In the genomic region with DNA sequence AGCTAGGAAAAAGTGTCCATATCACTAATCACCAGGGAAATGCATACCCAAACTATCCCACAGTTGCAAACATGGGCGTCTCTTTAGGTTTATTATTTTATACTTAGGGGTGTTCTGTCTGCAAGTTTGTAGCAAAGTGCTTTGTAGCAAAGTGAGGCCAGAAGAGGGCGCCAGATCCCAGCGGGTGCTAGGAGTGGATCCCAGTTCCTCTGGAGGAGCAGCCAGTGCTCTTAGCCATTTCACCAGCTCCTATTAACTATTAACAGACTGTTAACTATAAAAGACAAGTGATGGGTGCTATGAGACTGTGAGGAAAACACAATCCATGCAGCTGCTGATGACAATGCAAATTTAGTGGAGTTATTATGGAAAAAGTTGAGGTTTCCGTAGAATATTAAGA, we compare ENCODE assay signal across 9 mouse cellular contexts. TPM values are rescaled to one million over a fixed set of nuclear protein-coding genes. Genes with fewer than 3 reads are reported as not detected.
DNase-seq lines count a peak whose midpoint lies in the region; ATAC-seq and TF ChIP-seq lines count a peak whose summit lies in the region.
"Had no signal": no experiment of that assay in that cellular context is flagged by ENCODE, and none has a peak within 500 bp of the region (broad histone marks: within the 10 kb centered on the region; RNA-seq: fewer than 3 reads in every experiment).

No protein-coding gene starts in this region.

- intact Hi-C loops in left cerebral cortex, postnatal 36 days (cut with DNase I) = no loop called here

- H3K4me3 ChIP-seq in liver, embryonic 12.5 days = no peak overlapping the region
- H3K4me3 ChIP-seq in kidney, adult 2 months (ENCODE audit: insufficient read depth, low read depth, low read length) = no peak overlapping the region
- no peak overlapping the region for H3K4me3 ChIP-seq in olfactory bulb, adult 2 months (ENCODE audit: insufficient read depth, low read depth, low read length)
- H3K4me3 ChIP-seq: erythroblast, embryonic 14.5 days had no signal

- H3K4me1 ChIP-seq in liver, embryonic 12.5 days = no peaks in the 10 kb centered on the region
- 0 out of 2 replicates have a peak, but pooled peaks cover 3% of the 10 kb centered on the region for H3K4me1 ChIP-seq in kidney, adult 2 months (ENCODE audit: control insufficient read depth, insufficient read depth, low read length)
- no peaks in the 10 kb centered on the region for H3K4me1 ChIP-seq in olfactory bulb, adult 2 months (ENCODE audit: control insufficient read depth, insufficient read depth, low read length)

- peaks cover 6% of the 10 kb centered on the region; the same call in 1 of the 2 replicates for H3K9me3 ChIP-seq in liver, embryonic 12.5 days (replicated peaks)

- H3K27me3 ChIP-seq in liver, embryonic 12.5 days (replicated peaks) = no peaks in the 10 kb centered on the region
- no peaks in the 10 kb centered on the region for H3K27me3 ChIP-seq in kidney, adult 2 months (replicated peaks; ENCODE audit: control insufficient read depth, insufficient read depth, low read length)

- no peaks in the 10 kb centered on the region for H3K36me3 ChIP-seq in liver, embryonic 12.5 days
- H3K36me3 ChIP-seq in kidney, adult 2 months (ENCODE audit: control insufficient read depth, insufficient read depth, low read length) = no peaks in the 10 kb centered on the region

- no peak for ATAC-seq in liver, embryonic 12.5 days

- no peak overlapping the region for H3K27ac ChIP-seq in liver, embryonic 12.5 days
- H3K27ac ChIP-seq in kidney, adult 2 months (ENCODE audit: insufficient read depth, low read depth, low read length) = no peak overlapping the region
- H3K27ac ChIP-seq in olfactory bulb, adult 2 months (ENCODE audit: insufficient read depth, low read depth, low read length) = no peak overlapping the region

- TF ChIP-seq CTCF in kidney, adult 2 months (conservative IDR thresholded peaks at IDR 0.05; ENCODE audit: insufficient read depth, insufficient read length, low read depth, low read length) = peak; percentile 92
- TF ChIP-seq CTCF in olfactory bulb, adult 2 months (IDR thresholded peaks at IDR 0.05; ENCODE audit: insufficient read depth, low read depth, low read length) = 0 out of 2 replicates have a peak, but pooled peaks have one; percentile 31

- no peak overlapping the region for H3K9ac ChIP-seq in liver, embryonic 12.5 days

- WGBS in liver, embryonic 12.5 days (ENCODE audit: insufficient replicate concordance) = 22% methylated on average over 4 of the region's 4 CpGs
- 12% methylated on average over 4 of the region's 4 CpGs for WGBS in kidney, adult 2 months
- 22% methylated on average over 4 of the region's 4 CpGs for WGBS in olfactory bulb, adult 2 months

- peak; percentile 82 for DNase-seq in liver
- peak; percentile 71 for DNase-seq in c-Kit-positive CD71-positive TER-119-positive erythroid progenitor cells, embryonic 14.5 days (ENCODE audit: low spot score)
- DNase-seq in frontal cortex, postnatal 25 days (ENCODE audit: low spot score in 2 of 2) = peak; percentile 79 to 81
- peak; percentile 94 for DNase-seq in kidney, adult 2 months
- DNase-seq in left cerebral cortex, postnatal 36 days (ENCODE audit: low spot score in 2 of 2) = peak; percentile 76
- peak; percentile 49 to 52 for DNase-seq in thymus, adult 18-20 months

- no peak for TF ChIP-seq POLR2A in kidney, adult 2 months (IDR thresholded peaks at IDR 0.05; ENCODE audit: low read depth, low read length)
- no peak for TF ChIP-seq POLR2A in olfactory bulb, adult 2 months (IDR thresholded peaks at IDR 0.05; ENCODE audit: insufficient read depth, low read depth, low read length)

- H3K4me2 ChIP-seq in liver, embryonic 12.5 days = no peak overlapping the region

RNA-seq across cellular contexts. Expression of a gene that starts 3.6 kb away (rescaled TPM):
- polyA plus RNA-seq in liver, embryonic 12.5 days (2016; fragmentation: Nextera tagmentation; extraction: Ambion mirVana) = not detected in 2 replicates
- polyA plus RNA-seq in kidney, adult 2 months (2012; rRNA removed) = 0.26 and 0.33 TPM in 2 replicates
- not detected for total RNA-seq in left cerebral cortex, postnatal 36 days (2021)
- polyA plus RNA-seq in olfactory bulb, adult 2 months (2012; ENCODE audit: insufficient read depth, insufficient read length, low replicate concordance, missing spikeins) = not detected in 2 replicates
- polyA plus RNA-seq: erythroblast, embryonic 14.5 days had no signal

RNA-seq across cellular contexts. Expression of a gene that starts 28.0 kb away (rescaled TPM):
- 4.3 TPM in 2 replicates for polyA plus RNA-seq in liver, embryonic 12.5 days (2016; fragmentation: Nextera tagmentation; extraction: Ambion mirVana)
- polyA plus RNA-seq in kidney, adult 2 months (2012; rRNA removed) = 3.6 and 4.4 TPM in 2 replicates
- total RNA-seq in left cerebral cortex, postnatal 36 days (2021) = 10 to 100 TPM in 1 of 2 experiments, 1 to 10 TPM in 1; 8.7 to 11.6 TPM
- polyA plus RNA-seq in olfactory bulb, adult 2 months (2012; ENCODE audit: insufficient read depth, insufficient read length, low replicate concordance, missing spikeins) = not detected in 2 replicates

RNA-seq across cellular contexts. Expression of a gene that starts 33.2 kb away (rescaled TPM):
- polyA plus RNA-seq in liver, embryonic 12.5 days (2016; fragmentation: Nextera tagmentation; extraction: Ambion mirVana) = 31.3 and 31.8 TPM in 2 replicates
- polyA plus RNA-seq in kidney, adult 2 months (2012; rRNA removed) = 362 and 389 TPM in 2 replicates
- 10 to 100 TPM; 53.4 to 54.3 TPM for total RNA-seq in left cerebral cortex, postnatal 36 days (2021)
- polyA plus RNA-seq in olfactory bulb, adult 2 months (2012; ENCODE audit: insufficient read depth, insufficient read length, low replicate concordance, missing spikeins) = not detected in 2 replicates

RNA-seq across cellular contexts. Expression of a gene that starts 34.8 kb away (rescaled TPM):
- 20.3 and 21.3 TPM in 2 replicates for polyA plus RNA-seq in liver, embryonic 12.5 days (2016; fragmentation: Nextera tagmentation; extraction: Ambion mirVana)
- 4.2 and 5.7 TPM in 2 replicates for polyA plus RNA-seq in kidney, adult 2 months (2012; rRNA removed)
- total RNA-seq in left cerebral cortex, postnatal 36 days (2021) = 10 to 100 TPM; 14.5 to 18.0 TPM
- 309 TPM in 1 of 2 replicates, not detected in the other for polyA plus RNA-seq in olfactory bulb, adult 2 months (2012; ENCODE audit: insufficient read depth, insufficient read length, low replicate concordance, missing spikeins)

RNA-seq across cellular contexts. Expression of a gene that starts 34.9 kb away (rescaled TPM):
- 58.0 and 58.2 TPM in 2 replicates for polyA plus RNA-seq in liver, embryonic 12.5 days (2016; fragmentation: Nextera tagmentation; extraction: Ambion mirVana)
- 52.6 and 56.3 TPM in 2 replicates for polyA plus RNA-seq in kidney, adult 2 months (2012; rRNA removed)
- total RNA-seq in left cerebral cortex, postnatal 36 days (2021) = 10 to 100 TPM; 36.1 to 41.1 TPM
- polyA plus RNA-seq in olfactory bulb, adult 2 months (2012; ENCODE audit: insufficient read depth, insufficient read length, low replicate concordance, missing spikeins) = not detected in 2 replicates
